Mouse (Mus musculus) liver, adult (tissue): ENCODE measurements around the gene Pdlim7.

ENCODE experiments used
- GATA4 ChIP-seq: IDR thresholded peaks from 2 replicates; pipeline ENCODE4 v1.6.1; 2014; ENCODE audit warnings: mild to moderate bottlenecking, low read length; ENCODE audit not compliant: insufficient replicate concordance

Pdlim7 gene

DNA sequence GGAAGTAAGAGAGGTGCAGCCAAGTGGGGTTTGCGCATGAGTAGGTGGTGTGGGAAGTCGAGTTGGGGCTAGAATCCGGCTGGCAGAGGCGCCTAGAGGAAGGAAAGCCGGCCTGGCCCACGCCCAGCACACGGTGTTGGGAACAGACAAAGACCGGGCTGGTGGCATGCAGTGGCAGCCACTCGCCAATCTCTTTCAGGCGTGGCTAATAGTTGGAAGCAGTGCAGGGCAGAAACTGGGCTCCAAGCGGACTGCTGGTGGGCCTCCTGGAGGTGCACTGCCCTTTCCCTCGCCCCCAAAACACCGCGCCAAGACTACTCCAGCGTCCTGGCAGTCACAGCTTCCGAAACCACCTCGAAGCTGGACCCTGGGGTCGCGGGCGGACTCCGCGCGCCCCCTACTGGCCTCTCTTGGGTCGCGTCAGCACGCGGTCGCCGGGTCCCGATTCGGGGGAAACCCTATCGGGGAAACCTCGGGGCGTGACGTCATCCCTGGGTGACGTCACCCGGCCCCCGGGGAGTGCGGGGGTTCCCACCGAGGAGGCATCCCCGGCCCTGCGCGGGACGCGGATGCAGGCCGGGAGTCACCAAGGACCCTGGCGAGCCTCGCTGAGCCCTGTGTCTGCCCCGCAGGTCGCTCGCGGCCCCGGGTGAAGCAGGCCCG, 42.2 kb downstream of the Pdlim7 start:
- no peak; the same call in 1 of the 2 replicates for TF ChIP-seq GATA4

- no peak for TF ChIP-seq GATA4
These were observed 43.1 kb downstream of the Pdlim7 start for GRCm38 (mm10) chr13:55470372-55470771.

GRCm38 (mm10) chr13:55468851-55469560, 44.5 kb downstream of the Pdlim7 start:
- no peak for TF ChIP-seq GATA4

DNA sequence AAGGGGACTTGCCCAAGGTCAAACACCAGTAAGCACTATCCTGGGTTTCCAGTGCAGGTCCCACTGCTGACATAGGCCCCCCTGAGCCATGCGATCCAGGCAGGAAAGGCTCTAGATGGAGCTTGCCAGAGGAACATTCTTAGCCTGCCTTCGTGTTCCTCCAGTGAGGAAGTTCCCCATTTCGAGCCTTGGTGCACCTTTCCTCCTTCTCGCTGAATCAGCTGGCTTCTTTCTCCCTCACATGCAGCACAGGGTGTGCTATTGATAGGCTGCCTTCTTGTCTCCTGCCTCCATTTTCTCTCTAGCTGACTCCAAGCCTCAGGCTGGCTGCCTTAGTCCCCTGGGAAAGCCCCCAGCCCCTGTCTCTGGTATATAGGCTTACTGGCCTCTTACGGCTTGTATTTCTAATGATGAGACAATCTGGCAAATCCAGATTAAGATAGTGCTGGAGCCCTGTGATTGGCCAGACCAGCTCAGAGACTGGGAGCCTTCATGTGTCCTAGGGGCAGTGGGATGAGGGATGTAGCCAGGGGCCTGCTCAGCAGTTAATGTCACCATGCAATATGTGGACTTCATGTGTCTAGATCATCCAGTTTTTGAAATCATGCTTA, 47.5 kb downstream of the Pdlim7 start:
- no peak for TF ChIP-seq GATA4

- TF ChIP-seq GATA4, result no peak
These were observed 48.3 kb downstream of the Pdlim7 start for GRCm38 (mm10) chr13:55465184-55465583.

GRCm38 (mm10) chr13:55464027-55464884, 49.2 kb downstream of the Pdlim7 start, which contains the start of gene Prr7:
TSS of gene Prr7 (plus strand) at chr13:55464267.
- no peak for TF ChIP-seq GATA4

DNA sequence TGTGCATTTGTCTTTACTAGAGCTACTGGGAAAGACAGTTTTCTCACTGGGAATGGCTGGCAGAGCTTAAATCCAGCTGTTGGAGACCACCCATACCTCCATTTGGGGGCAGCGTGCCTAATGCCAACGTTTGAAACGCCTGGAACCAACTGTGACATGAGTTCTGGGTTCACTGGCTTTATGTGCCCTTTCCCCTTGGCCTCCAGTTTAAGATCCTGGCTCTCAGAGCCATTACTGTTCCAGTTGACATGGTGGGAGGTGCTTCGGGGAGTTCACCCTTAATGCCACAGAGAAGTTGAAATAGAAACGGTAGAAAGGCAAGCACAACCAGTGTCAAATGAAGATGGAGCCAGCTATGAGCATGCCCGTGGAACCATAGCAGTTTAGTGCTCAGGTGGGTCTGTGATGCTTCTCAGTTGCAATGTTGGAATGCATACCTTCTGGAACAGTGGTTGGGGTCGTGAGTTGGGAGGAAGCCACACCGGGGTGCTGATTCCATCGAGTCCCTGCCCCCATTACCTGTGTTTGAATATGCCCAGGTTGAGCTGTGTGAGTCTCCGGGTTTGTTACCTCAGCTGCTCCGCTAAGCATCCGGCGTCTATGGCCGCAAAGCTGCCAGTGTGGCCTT, 50.0 kb downstream of the Pdlim7 start:
- TF ChIP-seq GATA4, result no peak

GRCm38 (mm10) chr13:55462965-55463364, 50.5 kb downstream of the Pdlim7 start:
- TF ChIP-seq GATA4, result no peak

DNA sequence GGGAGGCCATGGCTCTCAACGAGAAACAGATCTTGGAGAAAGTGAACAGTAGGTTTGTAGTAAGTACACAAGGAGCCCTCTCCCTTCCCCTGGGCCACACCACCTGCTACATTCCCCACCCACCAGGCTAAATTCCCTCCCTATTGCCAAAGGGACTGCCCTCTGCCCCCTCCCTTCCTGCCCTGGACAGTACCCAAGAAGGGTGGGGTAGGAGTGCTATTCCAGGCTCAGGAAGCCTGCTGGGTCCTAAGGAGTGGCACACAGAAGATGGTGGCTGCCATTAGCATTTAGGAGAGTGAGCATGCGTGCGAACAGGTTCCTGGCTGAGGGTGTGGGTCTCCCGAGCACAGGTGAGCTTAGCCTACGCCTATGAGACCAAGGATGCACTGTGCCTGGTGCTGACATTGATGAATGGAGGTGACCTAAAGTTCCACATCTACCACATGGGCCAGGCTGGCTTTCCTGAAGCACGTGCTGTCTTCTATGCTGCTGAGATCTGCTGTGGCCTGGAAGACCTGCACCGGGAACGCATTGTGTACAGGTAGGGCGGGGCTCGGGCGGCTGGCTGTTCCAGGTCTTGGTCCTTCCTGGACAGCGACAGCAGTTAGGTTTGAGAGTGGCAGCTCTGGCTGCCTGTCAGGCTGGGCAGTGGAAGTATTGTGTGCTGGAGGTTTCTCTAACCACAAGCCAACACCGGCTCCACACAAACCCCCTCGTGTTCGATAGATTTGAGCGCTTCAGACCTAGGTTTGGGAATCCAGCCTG, 61.5 kb downstream of the Pdlim7 start:
- no peak for TF ChIP-seq GATA4

GRCm38 (mm10) chr13:55451296-55451695, 62.2 kb downstream of the Pdlim7 start:
- no peak for TF ChIP-seq GATA4

DNA sequence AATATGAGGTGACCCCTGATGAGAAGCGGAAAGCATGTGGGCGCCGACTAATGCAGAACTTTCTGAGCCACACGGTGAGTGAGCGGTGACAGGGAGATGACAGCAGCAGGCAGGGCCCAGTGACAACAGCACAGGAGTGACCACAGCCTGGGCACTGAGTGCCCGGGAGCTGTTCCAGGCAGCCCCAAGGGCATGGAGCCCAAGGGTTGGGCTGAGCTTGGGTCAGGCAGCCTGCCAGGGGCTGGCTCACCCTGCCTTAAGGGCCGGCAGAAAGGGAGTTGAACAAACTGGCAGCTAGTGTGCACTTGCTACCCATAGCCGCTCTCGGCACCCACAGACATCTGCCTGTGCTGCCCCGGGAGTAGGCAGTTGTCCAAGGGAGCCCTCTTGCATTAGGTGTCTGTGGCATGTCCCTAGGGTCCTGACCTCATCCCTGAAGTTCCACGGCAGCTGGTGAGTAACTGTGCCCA, 62.9 kb downstream of the Pdlim7 start:
- TF ChIP-seq GATA4, result no peak

DNA sequence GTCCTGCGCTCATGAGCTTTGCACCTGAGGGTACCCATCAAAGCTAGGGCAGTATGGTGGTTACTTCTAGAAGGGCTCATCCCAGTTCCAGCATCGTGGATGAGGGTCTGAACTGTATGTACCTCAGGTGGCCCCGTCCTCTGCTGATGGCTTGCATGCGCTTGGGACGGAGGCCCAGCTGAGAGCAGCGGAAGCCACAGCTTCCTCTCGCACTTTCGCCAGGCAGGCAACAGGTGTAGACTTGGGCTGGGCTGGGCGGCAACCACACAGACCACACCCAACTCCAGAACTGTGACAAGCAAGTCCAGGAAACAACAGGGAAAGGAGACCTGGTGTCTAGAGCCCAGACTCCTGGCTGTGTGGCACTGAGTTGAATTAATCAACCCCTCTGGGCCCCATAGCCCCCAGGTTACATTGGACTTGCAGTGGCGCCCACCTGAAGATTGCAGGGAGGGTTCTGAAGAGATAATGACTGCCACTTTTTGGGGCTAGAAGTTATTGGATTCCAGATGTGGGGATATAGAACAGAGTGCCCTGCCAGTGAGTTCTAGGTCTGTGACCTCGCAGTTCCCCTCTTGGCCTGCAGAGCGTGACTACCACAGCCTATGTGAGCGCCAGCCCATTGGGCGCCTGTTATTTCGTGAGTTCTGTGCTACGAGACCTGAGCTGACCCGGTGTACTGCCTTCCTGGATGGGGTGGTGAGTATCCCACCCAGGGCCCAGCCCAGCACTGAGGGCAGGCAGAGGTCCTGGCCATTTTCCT, 63.6 kb downstream of the Pdlim7 start:
- no peak for TF ChIP-seq GATA4

GRCm38 (mm10) chr13:55449205-55449604, 64.3 kb downstream of the Pdlim7 start:
- TF ChIP-seq GATA4, result no peak
